Comparison of ENCODE assay signal across 35 mouse cellular contexts in the genomic region with DNA sequence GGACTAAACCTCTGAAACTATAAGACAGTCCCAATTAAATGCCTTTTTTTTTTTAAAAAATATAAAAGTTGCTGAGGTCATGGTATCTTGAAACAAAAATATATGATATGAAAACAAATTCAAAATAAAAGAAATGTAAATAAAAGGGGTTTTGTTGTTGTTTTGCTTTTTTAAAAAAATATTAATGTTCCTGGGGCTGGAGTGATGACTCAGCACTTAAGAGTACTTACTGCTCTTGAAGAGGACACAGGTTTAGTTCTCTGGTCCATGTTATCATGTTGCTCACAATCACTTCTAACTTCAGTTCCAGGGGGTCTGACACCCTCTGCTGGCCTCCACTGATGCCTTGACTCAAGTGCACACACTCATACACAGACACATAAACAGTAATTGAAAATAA.
"Had no signal": no experiment of that assay in that cellular context is flagged by ENCODE, and none has a peak within 500 bp of the region (broad histone marks: within the 10 kb centered on the region; RNA-seq: fewer than 3 reads in every experiment).

No protein-coding gene starts in this region.

- H3K4me2 ChIP-seq: heart, embryonic 11.5 days; heart, embryonic 12.5 days; heart, embryonic 13.5 days; heart, embryonic 15.5 days; hindbrain, embryonic 12.5 days; hindbrain, embryonic 13.5 days; hindbrain, embryonic 14.5 days; hindbrain, embryonic 15.5 days; intestine, embryonic 15.5 days; kidney, embryonic 15.5 days had no signal

- H3K9ac ChIP-seq: heart, embryonic 12.5 days; heart, embryonic 13.5 days; heart, embryonic 15.5 days; hindbrain, embryonic 12.5 days; hindbrain, embryonic 13.5 days; hindbrain, embryonic 14.5 days; hindbrain, embryonic 15.5 days; intestine, embryonic 15.5 days; kidney, embryonic 15.5 days had no signal

- H3K36me3 ChIP-seq: heart, embryonic 10.5 days; heart, embryonic 12.5 days; heart, embryonic 13.5 days; heart, embryonic 15.5 days; hindbrain, embryonic 10.5 days; hindbrain, embryonic 12.5 days; hindbrain, embryonic 13.5 days; hindbrain, embryonic 15.5 days; intestine, embryonic 15.5 days; kidney, embryonic 15.5 days had no signal

- H3K27me3 ChIP-seq: heart, embryonic 12.5 days; heart, embryonic 13.5 days; heart, embryonic 15.5 days; hindbrain, embryonic 12.5 days; hindbrain, embryonic 13.5 days; hindbrain, embryonic 15.5 days; intestine, embryonic 15.5 days; kidney, embryonic 15.5 days had no signal

- H3K4me3 ChIP-seq: heart, embryonic 10.5 days; heart, embryonic 12.5 days; heart, embryonic 13.5 days; heart, embryonic 15.5 days; hindbrain, embryonic 10.5 days; hindbrain, embryonic 12.5 days; hindbrain, embryonic 13.5 days; hindbrain, embryonic 15.5 days; intestine, embryonic 15.5 days; kidney, embryonic 15.5 days; layer of hippocampus, adult 2 months had no signal

- H3K4me1 ChIP-seq: heart, embryonic 15.5 days had no signal

- DNase-seq: heart, postnatal 10 days; heart, postnatal 14 days; heart, postnatal 36 days; heart, postnatal 4 days; kidney, adult 11 months; kidney, adult 18-20 months; kidney, adult 2 months; kidney, adult 8-10 months; kidney, adult 9 months; kidney, postnatal 10 days; kidney, postnatal 14 days; kidney, postnatal 25 days; kidney, postnatal 36 days; kidney, postnatal 4 days; layer of hippocampus, adult 9-11 months; layer of hippocampus, postnatal 36 days had no signal

- H3K9me3 ChIP-seq: heart, embryonic 10.5 days; heart, embryonic 12.5 days; heart, embryonic 13.5 days; heart, embryonic 15.5 days; hindbrain, embryonic 10.5 days; hindbrain, embryonic 12.5 days; hindbrain, embryonic 13.5 days; hindbrain, embryonic 15.5 days; intestine, embryonic 15.5 days; kidney, embryonic 15.5 days had no signal

- ATAC-seq: hindbrain, embryonic 16.5 days; hindbrain, postnatal 0 days; inflammation-experienced regulatory T-cells, adult 6 months; intestine, embryonic 15.5 days; intestine, embryonic 16.5 days; intestine, postnatal 0 days had no signal

- H3K27ac ChIP-seq: heart, embryonic 10.5 days; heart, embryonic 13.5 days; heart, embryonic 15.5 days; hindbrain, embryonic 10.5 days; hindbrain, embryonic 12.5 days; hindbrain, embryonic 13.5 days; hindbrain, embryonic 14.5 days; hindbrain, embryonic 15.5 days; hindbrain, postnatal 0 days; intestine, embryonic 15.5 days; kidney, embryonic 15.5 days; kidney, postnatal 0 days; layer of hippocampus, adult 2 months had no signal
